Mouse (Mus musculus) CH12.LX (cell line): ENCODE data around the gene Col15a1.
A peak's percentile ranks its signal among the peaks of the same experiment; 100 is the strongest.

Source experiments
- CTCF ChIP-seq, 2 experiments: IDR thresholded peaks in 1 of 2; conservative IDR thresholded peaks in 1 of 2; 2 replicates each; pipeline ENCODE4 v1.5.1; 2011 to 2012; ENCODE audit warnings: low read depth in 2 of 2, low read length in 2 of 2, improper control_type of control experiment in 1 of 2, inconsistent platforms in 1 of 2, mild to moderate bottlenecking in 1 of 2, moderate library complexity in 1 of 2
- ELF1 ChIP-seq: IDR thresholded peaks from 2 replicates; pipeline ENCODE4 v1.6.1; 2014; ENCODE audit warnings: low read depth, mild to moderate bottlenecking, inconsistent platforms, low read length, improper control_type of control experiment
- EP300 ChIP-seq: IDR thresholded peaks from 2 replicates; pipeline ENCODE4 v1.6.1; 2011; ENCODE audit warnings: low read length, improper control_type of control experiment
- ETS1 ChIP-seq: conservative IDR thresholded peaks from 2 replicates; pipeline ENCODE4 v1.6.1; 2012; ENCODE audit warnings: low read depth, mild to moderate bottlenecking, inconsistent platforms, low read length, improper control_type of control experiment, moderate library complexity
- MAFK ChIP-seq: IDR thresholded peaks from 2 replicates; pipeline ENCODE4 v1.6.1; 2011; ENCODE audit warnings: low read length, improper control_type of control experiment; ENCODE audit not compliant: insufficient replicate concordance
- MEF2A ChIP-seq: IDR thresholded peaks from 2 replicates; pipeline ENCODE4 v1.6.1; 2014; ENCODE audit warnings: low read depth, mild to moderate bottlenecking, inconsistent platforms, low read length, improper control_type of control experiment, borderline replicate concordance
- MXI1 ChIP-seq: IDR thresholded peaks from 2 replicates; pipeline ENCODE4 v1.6.1; 2011; ENCODE audit warnings: mild to moderate bottlenecking, low read depth, low read length, improper control_type of control experiment
- NELFE ChIP-seq: IDR thresholded peaks from 2 replicates; pipeline ENCODE4 v1.6.1; 2011; ENCODE audit warnings: low read depth, low read length, improper control_type of control experiment
- NRF1 ChIP-seq: IDR thresholded peaks from 2 replicates; pipeline ENCODE4 v1.6.1; 2014; ENCODE audit warnings: low read depth, mild to moderate bottlenecking, inconsistent platforms, low read length, improper control_type of control experiment, moderate library complexity
- UBTF ChIP-seq: IDR thresholded peaks from 2 replicates; pipeline ENCODE4 v1.6.1; 2012; ENCODE audit warnings: low read depth, mild to moderate bottlenecking, inconsistent platforms, low read length, improper control_type of control experiment, moderate library complexity

DNA sequence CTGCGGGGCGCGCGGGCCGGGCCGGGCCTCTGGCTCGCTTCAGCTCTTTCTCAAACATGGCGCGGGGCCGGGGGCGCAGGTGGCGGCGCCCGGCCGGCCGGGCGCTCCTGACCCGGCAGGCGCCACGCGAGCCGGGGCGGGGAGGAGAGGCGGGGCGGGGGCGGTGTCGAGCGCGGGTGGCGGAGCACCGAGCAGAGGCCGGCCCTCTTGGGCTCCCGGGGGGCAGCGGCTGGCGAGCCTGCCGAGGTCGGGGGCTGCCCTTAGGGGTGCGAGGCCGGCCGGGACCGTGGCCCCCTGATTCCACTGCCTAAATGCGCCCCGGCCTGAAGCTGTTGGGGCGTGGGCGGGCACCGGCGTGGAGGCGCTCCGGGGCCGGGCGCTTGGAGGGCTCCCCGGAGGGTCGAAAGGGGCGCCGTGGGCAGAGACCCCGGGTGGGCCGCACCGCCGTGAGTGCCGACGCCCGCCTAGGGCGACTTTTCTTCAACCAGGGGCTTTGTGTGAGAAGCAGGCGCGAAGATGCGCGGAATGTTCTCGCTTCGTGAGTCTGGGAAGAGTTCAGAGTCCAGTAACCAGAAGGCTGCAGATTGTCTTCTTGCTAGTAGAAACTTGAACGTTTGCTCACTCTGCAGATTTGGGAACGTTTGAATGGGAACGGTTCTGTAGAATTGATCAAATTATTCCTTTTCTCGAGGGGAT is 145.6 kb downstream of the Col15a1 start:
- TF ChIP-seq MAFK (no peak), MEF2A (no peak), CTCF (conservative IDR thresholded peaks at IDR 0.05 in 1 of 2, IDR thresholded peaks at IDR 0.05 in 1 of 2; ENCODE audit: low read depth in 2 of 2, low read length in 2 of 2) (no peak), ETS1 (no peak), MXI1 (no peak), NELFE (no peak), NRF1 (no peak), EP300 (0 out of 2 replicates have a peak, but pooled peaks have one; percentile 9), ELF1 (no peak), UBTF (no peak)
